Mouse (Mus musculus) erythroid progenitor cell, adult 5-6 weeks (primary cell): ENCODE results near the gene Frmpd3. TPM values are rescaled to one million over a fixed set of nuclear protein-coding genes. Genes with fewer than 3 reads are reported as not detected.
"Not testable (repeated sequence)": the region's sequence is repeated elsewhere in the genome, so short reads cannot be mapped to it uniquely, and the experiment has no call there.

Experiments used
- ATAC-seq: replicated peaks from 2 replicates; pipeline ENCODE4 v1.8.0; 2016; ENCODE audit warnings: moderate number of reproducible peaks, mild to moderate bottlenecking, moderate TSS enrichment, inconsistent platforms; ENCODE audit not compliant: poor library complexity, low FRiP score, severe bottlenecking
- total RNA-seq, 2 experiments: library from RNA; stranded (forward) in 1 of 2; stranded (reverse) in 1 of 2; fragments of 150-400 nt in 1 of 2; fragments of 186-747, 209-891 nt in 1 of 2; gene quantifications; 2 replicates each; pipeline versions ENCODE4 v1.2.3 to v1.2.4; 2015 to 2017; ENCODE audit warnings: low replicate concordance in 2 of 2

Frmpd3 gene
- total RNA-seq (2015; ENCODE audit: low replicate concordance) = not detected in 2 replicates
- total RNA-seq (2017; ENCODE audit: low replicate concordance) = not detected in 2 replicates

GRCm38 (mm10) chrX:140341656-140342392 is at the start of gene Frmpd3:
Frmpd3 (plus strand) TSS chrX:140342263.
- ATAC-seq = no peak

- ATAC-seq = no peak
Observed at GRCm38 (mm10) chrX:140303731-140304130, 38.3 kb upstream of the Frmpd3 start.

- no peak for ATAC-seq
Observed at GRCm38 (mm10) chrX:140305652-140306051, 36.4 kb upstream of the Frmpd3 start.

- no peak for ATAC-seq
Observed at GRCm38 (mm10) chrX:140317931-140318330, 24.1 kb upstream of the Frmpd3 start.

- no peak for ATAC-seq
Observed at GRCm38 (mm10) chrX:140319131-140319530, 22.9 kb upstream of the Frmpd3 start.

GRCm38 (mm10) chrX:140320671-140321070 is 21.4 kb upstream of the Frmpd3 start:
- not testable (repeated sequence) for ATAC-seq

GRCm38 (mm10) chrX:140342393-140343163 is 515 bp downstream of the Frmpd3 start:
- ATAC-seq = no peak

- no peak for ATAC-seq
Observed at GRCm38 (mm10) chrX:140375628-140376027, 33.6 kb downstream of the Frmpd3 start.

GRCm38 (mm10) chrX:140399986-140400385 is 57.9 kb downstream of the Frmpd3 start:
- ATAC-seq = no peak

- ATAC-seq = no peak
Observed at GRCm38 (mm10) chrX:140402904-140403303, 60.8 kb downstream of the Frmpd3 start.

GRCm38 (mm10) chrX:140406079-140406478 is 64.0 kb downstream of the Frmpd3 start:
- ATAC-seq = no peak

- no peak; the same call in 1 of the 2 replicates for ATAC-seq
Observed at GRCm38 (mm10) chrX:140406501-140406900, 64.4 kb downstream of the Frmpd3 start.

- ATAC-seq = no peak
Observed at GRCm38 (mm10) chrX:140407593-140407992, 65.5 kb downstream of the Frmpd3 start.

GRCm38 (mm10) chrX:140418467-140418866 is 76.4 kb downstream of the Frmpd3 start:
- ATAC-seq = no peak

- ATAC-seq = no peak
Observed at GRCm38 (mm10) chrX:140427124-140427523, 85.1 kb downstream of the Frmpd3 start.

- ATAC-seq = no peak
Observed at GRCm38 (mm10) chrX:140428252-140428651, 86.2 kb downstream of the Frmpd3 start.

- no peak for ATAC-seq
Observed at GRCm38 (mm10) chrX:140429985-140430384, 87.9 kb downstream of the Frmpd3 start.

GRCm38 (mm10) chrX:140430506-140430905 is 88.4 kb downstream of the Frmpd3 start:
- ATAC-seq = no peak

GRCm38 (mm10) chrX:140431981-140432380 is 89.9 kb downstream of the Frmpd3 start:
- ATAC-seq = no peak

GRCm38 (mm10) chrX:140432786-140433185 is 90.7 kb downstream of the Frmpd3 start:
- ATAC-seq = no peak

- no peak for ATAC-seq
Observed at GRCm38 (mm10) chrX:140437906-140438305, 95.8 kb downstream of the Frmpd3 start.
